Mouse (Mus musculus) liver, adult 2 months (tissue): ENCODE measurements around the gene Faf2.

Experiments used
- CTCF ChIP-seq: fragments of 200-500 bp; IDR thresholded peaks from 2 replicates; pipeline ENCODE4 v1.5.1; 2011; ENCODE audit warnings: low read depth, low read length, control low read depth
- POLR2A ChIP-seq: fragments of 200-500 bp; IDR thresholded peaks from 2 replicates; pipeline ENCODE4 v1.6.1; 2011; ENCODE audit warnings: low read length, control low read depth; ENCODE audit not compliant: insufficient read depth; ENCODE audit errors: extremely low read depth

DNA sequence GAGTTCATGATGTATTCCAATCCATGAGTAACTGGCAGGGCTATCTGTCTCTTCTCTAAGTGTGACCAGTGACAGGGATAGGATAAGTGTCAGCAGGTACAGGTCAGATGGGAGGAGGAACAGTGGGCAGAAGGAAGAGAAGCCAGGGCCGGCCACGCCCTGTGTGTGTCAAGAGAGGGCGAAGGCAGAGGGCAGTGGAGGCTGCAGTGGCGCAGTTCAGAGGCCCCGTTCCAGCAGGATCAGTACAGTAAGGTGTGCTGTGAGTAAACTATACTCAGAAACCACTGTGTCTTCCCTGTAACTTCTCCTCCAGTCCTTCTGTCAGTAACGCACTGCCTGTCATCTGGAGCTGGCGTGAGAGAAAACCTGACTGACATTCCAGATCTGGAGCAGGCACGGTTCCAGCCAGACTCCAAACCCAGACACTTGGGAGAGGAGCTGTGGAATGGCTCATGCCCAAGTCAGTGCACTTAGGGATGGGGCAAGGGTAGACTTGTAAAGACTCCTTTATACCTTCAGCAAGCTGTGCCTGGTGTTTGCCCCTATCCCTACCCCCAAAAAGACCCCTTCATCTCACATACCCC is 25.4 kb upstream of the Faf2 start:
- TF ChIP-seq CTCF (no peak), POLR2A (no peak)
